Mouse (Mus musculus): ENCODE data around the gene Tmem229b. TPM values are rescaled to one million over a fixed set of nuclear protein-coding genes. Genes with fewer than 3 reads are reported as not detected.

The Tmem229b gene
- polyA plus RNA-seq, 1 experiment from 2014 or later: 5.7 TPM

GRCm38 (mm10) chr12:78956405-78956804 is 51.0 kb downstream of the Tmem229b start:
- no peaks in the 10 kb centered on the region for H3K36me3 ChIP-seq (ENCODE audit: control insufficient read depth, insufficient read depth, low read length)
- peaks cover 5% of the 10 kb centered on the region; the same call in 1 of the 2 replicates for H3K9me3 ChIP-seq (ENCODE audit: control insufficient read depth, low read depth, low read length)
- no peak overlapping the region for H3K4me3 ChIP-seq (ENCODE audit: low read depth, low read length)
- H3K27me3 ChIP-seq (ENCODE audit: control insufficient read depth, insufficient read depth, low read length): no peaks in the 10 kb centered on the region
- no peak for ATAC-seq (ENCODE audit: insufficient number of reproducible peaks, insufficient read depth, low FRiP score, low read depth)
- H3K4me1 ChIP-seq (ENCODE audit: control insufficient read depth, insufficient read depth, low read length): no peaks in the 10 kb centered on the region
- no peak overlapping the region for H3K4me2 ChIP-seq (replicated peaks; ENCODE audit: low read depth, low read length)
- 88% methylated on average over 4 of the region's 4 CpGs for WGBS
- no peak overlapping the region for H3K9ac ChIP-seq (replicated peaks; ENCODE audit: low read depth, low read length)
- no peak overlapping the region for H3K27ac ChIP-seq (ENCODE audit: low read length)

- 55% methylated on average over 3 of the region's 3 CpGs for WGBS
- H3K4me2 ChIP-seq (replicated peaks; ENCODE audit: low read depth, low read length): no peak overlapping the region
- ATAC-seq (ENCODE audit: insufficient number of reproducible peaks, insufficient read depth, low FRiP score, low read depth): no peak
Observed at GRCm38 (mm10) chr12:78952484-78952883, 54.9 kb downstream of the Tmem229b start.

GRCm38 (mm10) chr12:78952053-78952452 is 55.4 kb downstream of the Tmem229b start:
- Histone ChIP-seq H3K36me3 (ENCODE audit: control insufficient read depth, insufficient read depth, low read length) (no peaks in the 10 kb centered on the region), H3K9ac (replicated peaks; ENCODE audit: low read depth, low read length) (no peak overlapping the region), H3K27ac (ENCODE audit: low read length) (no peak overlapping the region), H3K4me1 (ENCODE audit: control insufficient read depth, insufficient read depth, low read length) (no peaks in the 10 kb centered on the region), H3K4me3 (ENCODE audit: low read depth, low read length) (no peak overlapping the region), H3K4me2 (replicated peaks; ENCODE audit: low read depth, low read length) (no peak overlapping the region), H3K27me3 (ENCODE audit: control insufficient read depth, insufficient read depth, low read length) (no peaks in the 10 kb centered on the region), H3K9me3 (ENCODE audit: control insufficient read depth, low read depth, low read length) (peaks cover 5% of the 10 kb centered on the region; the same call in 1 of the 2 replicates)
- WGBS: 62% methylated on average over 11 of the region's 11 CpGs
- no peak for ATAC-seq (ENCODE audit: insufficient number of reproducible peaks, insufficient read depth, low FRiP score, low read depth)

More at GRCm38 (mm10) chr12:78952484-78952883, 54.9 kb downstream of the Tmem229b start:
- no peaks in the 10 kb centered on the region for H3K36me3 ChIP-seq (ENCODE audit: control insufficient read depth, insufficient read depth, low read length)
- H3K27me3 ChIP-seq (ENCODE audit: control insufficient read depth, insufficient read depth, low read length): no peaks in the 10 kb centered on the region
- peaks cover 5% of the 10 kb centered on the region; the same call in 1 of the 2 replicates for H3K9me3 ChIP-seq (ENCODE audit: control insufficient read depth, low read depth, low read length)
- H3K4me3 ChIP-seq (ENCODE audit: low read depth, low read length): no peak overlapping the region
- H3K4me1 ChIP-seq (ENCODE audit: control insufficient read depth, insufficient read depth, low read length): no peaks in the 10 kb centered on the region
- H3K9ac ChIP-seq (replicated peaks; ENCODE audit: low read depth, low read length): no peak overlapping the region
- no peak overlapping the region for H3K27ac ChIP-seq (ENCODE audit: low read length)

GRCm38 (mm10) chr12:78947661-78948060 is 59.8 kb downstream of the Tmem229b start:
- Histone ChIP-seq H3K27me3 (ENCODE audit: control insufficient read depth, insufficient read depth, low read length) (no peaks in the 10 kb centered on the region), H3K4me3 (ENCODE audit: low read depth, low read length) (no peak overlapping the region), H3K9ac (replicated peaks; ENCODE audit: low read depth, low read length) (no peak overlapping the region), H3K4me2 (replicated peaks; ENCODE audit: low read depth, low read length) (no peak overlapping the region), H3K36me3 (ENCODE audit: control insufficient read depth, insufficient read depth, low read length) (no peaks in the 10 kb centered on the region), H3K9me3 (ENCODE audit: control insufficient read depth, low read depth, low read length) (no peaks in the 10 kb centered on the region), H3K27ac (ENCODE audit: low read length) (no peak overlapping the region), H3K4me1 (ENCODE audit: control insufficient read depth, insufficient read depth, low read length) (no peaks in the 10 kb centered on the region)
- WGBS: 58% methylated on average over 5 of the region's 5 CpGs
- ATAC-seq (ENCODE audit: insufficient number of reproducible peaks, insufficient read depth, low FRiP score, low read depth): no peak

- ATAC-seq (ENCODE audit: insufficient number of reproducible peaks, insufficient read depth, low FRiP score, low read depth): no peak
- H3K9ac ChIP-seq (replicated peaks; ENCODE audit: low read depth, low read length): no peak overlapping the region
- no peaks in the 10 kb centered on the region for H3K36me3 ChIP-seq (ENCODE audit: control insufficient read depth, insufficient read depth, low read length)
- H3K4me3 ChIP-seq (ENCODE audit: low read depth, low read length): no peak overlapping the region
- WGBS: 85% methylated on average over 6 of the region's 6 CpGs
- H3K4me2 ChIP-seq (replicated peaks; ENCODE audit: low read depth, low read length): no peak overlapping the region
- H3K27ac ChIP-seq (ENCODE audit: low read length): no peak overlapping the region
- no peaks in the 10 kb centered on the region for H3K4me1 ChIP-seq (ENCODE audit: control insufficient read depth, insufficient read depth, low read length)
- no peaks in the 10 kb centered on the region for H3K27me3 ChIP-seq (ENCODE audit: control insufficient read depth, insufficient read depth, low read length)
- no peaks in the 10 kb centered on the region for H3K9me3 ChIP-seq (ENCODE audit: control insufficient read depth, low read depth, low read length)
Observed at GRCm38 (mm10) chr12:78947161-78947560, 60.3 kb downstream of the Tmem229b start.

- H3K9me3 ChIP-seq (ENCODE audit: control insufficient read depth, low read depth, low read length): no peaks in the 10 kb centered on the region
- H3K27ac ChIP-seq (ENCODE audit: low read length): no peak overlapping the region
- no peak overlapping the region for H3K4me3 ChIP-seq (ENCODE audit: low read depth, low read length)
- H3K9ac ChIP-seq (replicated peaks; ENCODE audit: low read depth, low read length): no peak overlapping the region
- ATAC-seq (ENCODE audit: insufficient number of reproducible peaks, insufficient read depth, low FRiP score, low read depth): no peak
- H3K36me3 ChIP-seq (ENCODE audit: control insufficient read depth, insufficient read depth, low read length): no peaks in the 10 kb centered on the region
- H3K4me1 ChIP-seq (ENCODE audit: control insufficient read depth, insufficient read depth, low read length): no peaks in the 10 kb centered on the region
- no peaks in the 10 kb centered on the region for H3K27me3 ChIP-seq (ENCODE audit: control insufficient read depth, insufficient read depth, low read length)
- H3K4me2 ChIP-seq (replicated peaks; ENCODE audit: low read depth, low read length): no peak overlapping the region
- WGBS: 90% methylated on average over 6 of the region's 6 CpGs
Observed at GRCm38 (mm10) chr12:78942931-78943330, 64.5 kb downstream of the Tmem229b start.

- ATAC-seq (ENCODE audit: insufficient number of reproducible peaks, insufficient read depth, low FRiP score, low read depth): no peak; the same call in 1 of the 2 replicates
- Histone ChIP-seq H3K36me3 (ENCODE audit: control insufficient read depth, insufficient read depth, low read length) (no peaks in the 10 kb centered on the region), H3K27ac (ENCODE audit: low read length) (no peak overlapping the region), H3K27me3 (ENCODE audit: control insufficient read depth, insufficient read depth, low read length) (no peaks in the 10 kb centered on the region), H3K9me3 (ENCODE audit: control insufficient read depth, low read depth, low read length) (no peaks in the 10 kb centered on the region), H3K4me1 (ENCODE audit: control insufficient read depth, insufficient read depth, low read length) (no peaks in the 10 kb centered on the region), H3K4me3 (ENCODE audit: low read depth, low read length) (no peak overlapping the region), H3K9ac (replicated peaks; ENCODE audit: low read depth, low read length) (no peak overlapping the region), H3K4me2 (replicated peaks; ENCODE audit: low read depth, low read length) (no peak overlapping the region)
- 85% methylated on average over 5 of the region's 5 CpGs for WGBS
Observed at GRCm38 (mm10) chr12:78940081-78940480, 67.3 kb downstream of the Tmem229b start.

GRCm38 (mm10) chr12:78939393-78940037 is 67.9 kb downstream of the Tmem229b start:
- H3K27me3 ChIP-seq (ENCODE audit: control insufficient read depth, insufficient read depth, low read length): no peaks in the 10 kb centered on the region
- H3K27ac ChIP-seq (ENCODE audit: low read length): no peak overlapping the region
- no peaks in the 10 kb centered on the region for H3K9me3 ChIP-seq (ENCODE audit: control insufficient read depth, low read depth, low read length)
- no peak overlapping the region for H3K4me3 ChIP-seq (ENCODE audit: low read depth, low read length)
- no peak for ATAC-seq (ENCODE audit: insufficient number of reproducible peaks, insufficient read depth, low FRiP score, low read depth)
- H3K4me2 ChIP-seq (replicated peaks; ENCODE audit: low read depth, low read length): no peak overlapping the region
- H3K9ac ChIP-seq (replicated peaks; ENCODE audit: low read depth, low read length): no peak overlapping the region
- WGBS: 61% methylated on average over 7 of the region's 7 CpGs
- H3K4me1 ChIP-seq (ENCODE audit: control insufficient read depth, insufficient read depth, low read length): no peaks in the 10 kb centered on the region
- H3K36me3 ChIP-seq (ENCODE audit: control insufficient read depth, insufficient read depth, low read length): no peaks in the 10 kb centered on the region

GRCm38 (mm10) chr12:78936494-78936893 is 70.9 kb downstream of the Tmem229b start:
- H3K27ac ChIP-seq (ENCODE audit: low read length): no peak overlapping the region
- no peak overlapping the region for H3K9ac ChIP-seq (replicated peaks; ENCODE audit: low read depth, low read length)
- no peak overlapping the region for H3K4me3 ChIP-seq (ENCODE audit: low read depth, low read length)
- H3K4me1 ChIP-seq (ENCODE audit: control insufficient read depth, insufficient read depth, low read length): no peaks in the 10 kb centered on the region
- H3K36me3 ChIP-seq (ENCODE audit: control insufficient read depth, insufficient read depth, low read length): no peaks in the 10 kb centered on the region
- H3K27me3 ChIP-seq (ENCODE audit: control insufficient read depth, insufficient read depth, low read length): no peaks in the 10 kb centered on the region
- WGBS: 24% methylated on average over 4 of the region's 4 CpGs
- no peaks in the 10 kb centered on the region for H3K9me3 ChIP-seq (ENCODE audit: control insufficient read depth, low read depth, low read length)
- H3K4me2 ChIP-seq (replicated peaks; ENCODE audit: low read depth, low read length): no peak overlapping the region
- ATAC-seq (ENCODE audit: insufficient number of reproducible peaks, insufficient read depth, low FRiP score, low read depth): no peak

All from stomach, embryonic 14.5 days (tissue).